Mouse (Mus musculus): ENCODE data around the gene Cdk2.

- 0 out of 2 replicates have a peak, but pooled peaks have one; percentile 1 for TF ChIP-seq CTCF (IDR thresholded peaks at IDR 0.05; ENCODE audit: borderline replicate concordance, insufficient read depth, low read depth, low read length)
- no peak for TF ChIP-seq POLR2A (IDR thresholded peaks at IDR 0.05; ENCODE audit: borderline replicate concordance, insufficient read depth, low read length)
Observed at GRCm38 (mm10) chr10:128744680-128745601, 40.1 kb upstream of the Cdk2 start, which contains the start of gene Dgka.

Data from cerebellum, adult 2 months (tissue).